Mouse (Mus musculus) heart, embryonic 15.5 days (tissue): ENCODE measurements at regions not wholly inside any gene's neighbourhood (a gene's known extent, or its start where the extent isn't known, plus 50 kb on each side); places are given as distances from the start of the nearest gene placed in this dataset.
"Not testable (repeated sequence)": the region's sequence is repeated elsewhere in the genome, so short reads cannot be mapped to it uniquely, and the experiment has no call there.

ENCODE experiments used
- ATAC-seq: fragments of 200-750 bp; cut with Nextera tagmentation; replicated peaks from 2 replicates; pipeline ENCODE4 v1.8.0; 2017; ENCODE audit warnings: low read depth, moderate TSS enrichment; ENCODE audit not compliant: insufficient number of reproducible peaks, insufficient read depth, low FRiP score
- H3K27ac ChIP-seq: fragments of 300-500 bp; sonication (generic); 2 replicates; pipeline ENCODE4 v1.5.1; 2015; ENCODE audit warnings: mild to moderate bottlenecking, inconsistent platforms
- H3K27me3 ChIP-seq: fragments of 300-500 bp; sonication (generic); 2 replicates; pipeline ENCODE4 v1.6.1; 2015; ENCODE audit warnings: inconsistent platforms
- H3K36me3 ChIP-seq: fragments of 300-500 bp; sonication (generic); 2 replicates; pipeline ENCODE4 v1.6.1; 2015; ENCODE audit warnings: mild to moderate bottlenecking, inconsistent platforms
- H3K4me1 ChIP-seq: fragments of 300-500 bp; sonication (generic); replicated peaks from 2 replicates; pipeline ENCODE4 v1.6.1; 2015; ENCODE audit warnings: inconsistent platforms
- H3K4me2 ChIP-seq: fragments of 300-500 bp; sonication (generic); 2 replicates; pipeline ENCODE4 v1.6.1; 2015; ENCODE audit warnings: inconsistent platforms, mild to moderate bottlenecking, moderate library complexity
- H3K4me3 ChIP-seq: fragments of 300-500 bp; sonication (generic); 2 replicates; pipeline ENCODE4 v1.5.1; 2015; ENCODE audit warnings: mild to moderate bottlenecking, inconsistent platforms
- H3K9ac ChIP-seq: fragments of 300-500 bp; sonication (generic); 2 replicates; pipeline ENCODE4 v1.6.1; 2015; ENCODE audit warnings: mild to moderate bottlenecking, inconsistent platforms
- H3K9me3 ChIP-seq: fragments of 300-500 bp; sonication (generic); replicated peaks from 2 replicates; pipeline ENCODE4 v1.6.1; 2016; ENCODE audit warnings: inconsistent platforms
- WGBS: fragments of 180-500 bp; shearing (Covaris S2); methylation state at CpG from one replicate; pipeline ENCODE4 v1.1.7; 2015; ENCODE audit warnings: mixed read lengths; 5-methylcytosine and 5-hydroxymethylcytosine counted together

GRCm38 (mm10) chr1:185951163-185951562 lies 165.9 kb downstream of the Lyplal1 start:
- no peak for ATAC-seq
- WGBS = 59% methylated on average over 1 of the region's 1 CpGs
- no peak overlapping the region for H3K27ac ChIP-seq

GRCm38 (mm10) chr1:185955821-185956220 lies 161.3 kb downstream of the Lyplal1 start:
- H3K36me3 ChIP-seq, H3K4me1 ChIP-seq, H3K4me2 ChIP-seq, H3K9me3 ChIP-seq, ATAC-seq, H3K9ac ChIP-seq, H3K4me3 ChIP-seq, H3K27ac ChIP-seq, H3K27me3 ChIP-seq: not testable (repeated sequence)
- 69% methylated on average over 1 of the region's 1 CpGs for WGBS

More at GRCm38 (mm10) chr1:185951163-185951562, 165.9 kb downstream of the Lyplal1 start:
- H3K36me3 ChIP-seq = no peaks in the 10 kb centered on the region
- H3K4me3 ChIP-seq = no peak overlapping the region
- H3K4me2 ChIP-seq = no peak overlapping the region
- H3K9me3 ChIP-seq = no peaks in the 10 kb centered on the region
- no peaks in the 10 kb centered on the region for H3K27me3 ChIP-seq
- H3K9ac ChIP-seq = no peak overlapping the region
- H3K4me1 ChIP-seq = no peaks in the 10 kb centered on the region

GRCm38 (mm10) chr1:185957557-185957956 lies 159.6 kb downstream of the Lyplal1 start:
- 55% methylated on average over 3 of the region's 3 CpGs for WGBS
- H3K4me1 ChIP-seq = no peaks in the 10 kb centered on the region; the same call in 1 of the 2 replicates
- ATAC-seq = no peak
- H3K9me3 ChIP-seq = no peaks in the 10 kb centered on the region
- H3K4me2 ChIP-seq = no peak overlapping the region
- H3K4me3 ChIP-seq = no peak overlapping the region
- H3K27me3 ChIP-seq = no peaks in the 10 kb centered on the region
- H3K27ac ChIP-seq = no peak overlapping the region
- no peaks in the 10 kb centered on the region for H3K36me3 ChIP-seq
- H3K9ac ChIP-seq = no peak overlapping the region

- no peaks in the 10 kb centered on the region for H3K9me3 ChIP-seq
- no peak overlapping the region for H3K27ac ChIP-seq
- H3K4me2 ChIP-seq = no peak overlapping the region
- no peak overlapping the region for H3K4me3 ChIP-seq
- no peaks in the 10 kb centered on the region for H3K27me3 ChIP-seq
- no peaks in the 10 kb centered on the region for H3K36me3 ChIP-seq
- WGBS = 71% methylated on average over 10 of the region's 10 CpGs
- H3K9ac ChIP-seq = no peak overlapping the region
- ATAC-seq = no peak
- H3K4me1 ChIP-seq = no peaks in the 10 kb centered on the region; the same call in 1 of the 2 replicates
Measured at GRCm38 (mm10) chr1:185958276-185958675, 158.8 kb downstream of the Lyplal1 start.

GRCm38 (mm10) chr1:185962606-185963005 lies 154.5 kb downstream of the Lyplal1 start:
- no peaks in the 10 kb centered on the region for H3K36me3 ChIP-seq
- WGBS = 84% methylated on average over 3 of the region's 3 CpGs
- no peak overlapping the region for H3K4me2 ChIP-seq
- peaks cover 5% of the 10 kb centered on the region for H3K4me1 ChIP-seq
- H3K9me3 ChIP-seq = no peaks in the 10 kb centered on the region
- no peak for ATAC-seq
- H3K9ac ChIP-seq = no peak overlapping the region
- no peak overlapping the region for H3K27ac ChIP-seq
- no peaks in the 10 kb centered on the region for H3K27me3 ChIP-seq
- H3K4me3 ChIP-seq = no peak overlapping the region

GRCm38 (mm10) chr1:185963773-185964172 lies 153.3 kb downstream of the Lyplal1 start:
- 96% methylated on average over 2 of the region's 2 CpGs for whole genome bisulfite sequencing
- no peak for ATAC-seq
- no peak overlapping the region for H3K9ac ChIP-seq
- H3K4me1 ChIP-seq = peaks cover 5% of the 10 kb centered on the region; the same call in 1 of the 2 replicates
- no peak overlapping the region for H3K4me2 ChIP-seq
- H3K9me3 ChIP-seq = no peaks in the 10 kb centered on the region
- H3K27ac ChIP-seq = no peak overlapping the region
- no peaks in the 10 kb centered on the region for H3K36me3 ChIP-seq
- no peak overlapping the region for H3K4me3 ChIP-seq
- no peaks in the 10 kb centered on the region for H3K27me3 ChIP-seq

- H3K27ac ChIP-seq = no peak overlapping the region
- no peak for ATAC-seq
Measured at GRCm38 (mm10) chr1:185964426-185964825, 152.7 kb downstream of the Lyplal1 start.

GRCm38 (mm10) chr1:185967227-185967626 lies 149.9 kb downstream of the Lyplal1 start:
- Histone ChIP-seq H3K9me3 (no peaks in the 10 kb centered on the region), H3K4me1 (peaks cover 5% of the 10 kb centered on the region; the same call in 1 of the 2 replicates), H3K36me3 (no peaks in the 10 kb centered on the region), H3K9ac (no peak overlapping the region), H3K27ac (no peak overlapping the region), H3K4me2 (no peak overlapping the region), H3K4me3 (no peak overlapping the region), H3K27me3 (no peaks in the 10 kb centered on the region)
- WGBS = 80% methylated on average over 4 of the region's 4 CpGs
- no peak for ATAC-seq

More at GRCm38 (mm10) chr1:185964426-185964825, 152.7 kb downstream of the Lyplal1 start:
- Histone ChIP-seq H3K36me3 (no peaks in the 10 kb centered on the region), H3K4me1 (peaks cover 5% of the 10 kb centered on the region; the same call in 1 of the 2 replicates), H3K4me2 (no peak overlapping the region), H3K9ac (no peak overlapping the region), H3K4me3 (no peak overlapping the region), H3K9me3 (no peaks in the 10 kb centered on the region), H3K27me3 (no peaks in the 10 kb centered on the region)
- WGBS = 34% methylated on average over 6 of the region's 6 CpGs

GRCm38 (mm10) chr1:185967816-185968215 lies 149.3 kb downstream of the Lyplal1 start:
- H3K27me3 ChIP-seq = no peaks in the 10 kb centered on the region
- 66% methylated on average over 6 of the region's 6 CpGs for WGBS
- no peaks in the 10 kb centered on the region for H3K36me3 ChIP-seq
- no peak for ATAC-seq
- no peaks in the 10 kb centered on the region for H3K9me3 ChIP-seq
- H3K4me1 ChIP-seq = peaks cover 5% of the 10 kb centered on the region; the same call in 1 of the 2 replicates
- no peak overlapping the region for H3K27ac ChIP-seq
- H3K4me3 ChIP-seq = no peak overlapping the region
- H3K4me2 ChIP-seq = no peak overlapping the region
- no peak overlapping the region for H3K9ac ChIP-seq

GRCm38 (mm10) chr1:185968642-185969041 lies 148.5 kb downstream of the Lyplal1 start:
- WGBS = 81% methylated on average over 3 of the region's 3 CpGs
- H3K27me3 ChIP-seq = no peaks in the 10 kb centered on the region
- ATAC-seq = no peak
- no peak overlapping the region for H3K4me2 ChIP-seq
- no peaks in the 10 kb centered on the region for H3K36me3 ChIP-seq
- H3K9ac ChIP-seq = no peak overlapping the region
- H3K4me3 ChIP-seq = no peak overlapping the region
- H3K27ac ChIP-seq = no peak overlapping the region
- H3K4me1 ChIP-seq = peaks cover 5% of the 10 kb centered on the region; the same call in 1 of the 2 replicates
- H3K9me3 ChIP-seq = no peaks in the 10 kb centered on the region

GRCm38 (mm10) chr1:185969231-185969630 lies 147.9 kb downstream of the Lyplal1 start:
- Histone ChIP-seq H3K27ac (no peak overlapping the region), H3K4me2 (no peak overlapping the region), H3K36me3 (no peaks in the 10 kb centered on the region), H3K27me3 (no peaks in the 10 kb centered on the region), H3K9me3 (no peaks in the 10 kb centered on the region), H3K9ac (no peak overlapping the region), H3K4me1 (peaks cover 5% of the 10 kb centered on the region; the same call in 1 of the 2 replicates), H3K4me3 (no peak overlapping the region)
- WGBS = 27% methylated on average over 2 of the region's 2 CpGs
- no peak for ATAC-seq

GRCm38 (mm10) chr1:185977075-185977474 lies 140.0 kb downstream of the Lyplal1 start:
- Histone ChIP-seq H3K9ac (no peak overlapping the region), H3K4me1 (no peaks in the 10 kb centered on the region), H3K4me3 (no peak overlapping the region), H3K27ac (no peak overlapping the region), H3K9me3 (no peaks in the 10 kb centered on the region), H3K27me3 (no peaks in the 10 kb centered on the region), H3K36me3 (no peaks in the 10 kb centered on the region), H3K4me2 (no peak overlapping the region)
- WGBS = 86% methylated on average over 2 of the region's 2 CpGs
- ATAC-seq = no peak
